Mouse (Mus musculus): Measurements from ENCODE around the gene H2-DMb1. TPM values are rescaled to one million over a fixed set of nuclear protein-coding genes. Genes with fewer than 3 reads are reported as not detected.
A peak's percentile ranks its signal among the peaks of the same experiment; 100 is the strongest.

H2-DMb1 gene
- polyA plus RNA-seq, 1 experiment from 2014 or later, result 2.1 TPM

DNA sequence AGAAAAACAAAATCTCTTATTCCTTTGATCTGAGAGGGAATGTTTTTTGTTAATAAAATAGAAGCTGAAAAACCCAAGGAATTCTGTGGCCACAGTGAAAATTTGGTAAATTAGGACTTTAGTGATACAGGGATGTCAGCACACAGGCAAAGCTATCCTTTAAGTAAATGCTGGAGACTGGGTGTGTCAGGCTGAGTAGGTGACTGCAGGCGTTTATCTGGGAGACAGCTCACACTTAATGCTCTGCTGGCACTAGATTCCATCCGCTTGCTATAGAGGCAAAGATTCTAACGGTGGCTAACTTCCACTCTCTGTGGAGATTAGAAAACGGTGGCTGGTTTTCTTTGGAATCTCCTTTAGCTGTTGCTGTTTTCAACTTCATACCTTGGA, 17.6 kb downstream of the H2-DMb1 start:
- no peak overlapping the region for H3K9ac ChIP-seq
- WGBS, result 26% methylated on average over 4 of the region's 4 CpGs
- ATAC-seq (ENCODE audit: low FRiP score), result no peak
- no peaks in the 10 kb centered on the region for H3K4me1 ChIP-seq
- no peaks in the 10 kb centered on the region for H3K9me3 ChIP-seq (replicated peaks)
- H3K4me2 ChIP-seq (replicated peaks), result no peak overlapping the region
- H3K27ac ChIP-seq, result no peak overlapping the region
- peaks cover 9% of the 10 kb centered on the region; the same call in 1 of the 2 replicates for H3K27me3 ChIP-seq
- H3K4me3 ChIP-seq, result no peak overlapping the region
- H3K36me3 ChIP-seq, result no peaks in the 10 kb centered on the region

DNA sequence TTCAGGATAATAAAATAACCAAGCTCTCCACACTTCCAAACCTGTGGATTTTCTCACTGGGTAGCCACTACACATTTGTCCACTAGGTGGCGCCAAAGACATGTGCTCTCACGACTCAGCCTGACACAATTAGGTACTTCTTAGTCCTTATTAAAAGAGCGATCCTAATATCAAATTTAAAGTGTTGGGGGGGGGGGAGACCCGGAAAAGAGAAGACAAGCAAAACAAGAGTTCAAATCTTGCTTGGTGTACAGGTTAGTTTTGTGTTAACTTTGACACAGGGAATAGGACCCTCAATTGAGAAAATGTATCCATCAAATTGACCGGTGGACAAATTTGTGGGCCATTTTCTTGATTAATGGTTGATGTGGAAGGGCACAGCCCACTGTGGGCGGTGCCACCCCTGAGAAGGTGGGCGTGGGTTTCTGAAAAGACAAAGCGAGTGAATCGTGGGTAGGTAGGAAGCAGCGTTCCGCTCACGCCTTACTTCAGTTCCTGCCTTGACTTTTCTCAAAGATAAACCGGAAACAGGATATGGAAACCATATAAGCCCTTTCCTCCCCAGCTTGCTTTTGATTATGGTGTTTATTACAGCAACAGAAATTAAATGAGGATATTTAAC, 18.1 kb downstream of the H2-DMb1 start:
- H3K9ac ChIP-seq, result no peak overlapping the region
- peaks cover 9% of the 10 kb centered on the region; the same call in 1 of the 2 replicates for H3K27me3 ChIP-seq
- H3K4me2 ChIP-seq (replicated peaks), result no peak overlapping the region
- WGBS, result 44% methylated on average over 13 of the region's 13 CpGs
- H3K36me3 ChIP-seq, result no peaks in the 10 kb centered on the region
- no peak overlapping the region for H3K4me3 ChIP-seq
- no peak overlapping the region for H3K27ac ChIP-seq
- no peaks in the 10 kb centered on the region for H3K4me1 ChIP-seq
- H3K9me3 ChIP-seq (replicated peaks), result no peaks in the 10 kb centered on the region
- ATAC-seq (ENCODE audit: low FRiP score), result no peak

DNA sequence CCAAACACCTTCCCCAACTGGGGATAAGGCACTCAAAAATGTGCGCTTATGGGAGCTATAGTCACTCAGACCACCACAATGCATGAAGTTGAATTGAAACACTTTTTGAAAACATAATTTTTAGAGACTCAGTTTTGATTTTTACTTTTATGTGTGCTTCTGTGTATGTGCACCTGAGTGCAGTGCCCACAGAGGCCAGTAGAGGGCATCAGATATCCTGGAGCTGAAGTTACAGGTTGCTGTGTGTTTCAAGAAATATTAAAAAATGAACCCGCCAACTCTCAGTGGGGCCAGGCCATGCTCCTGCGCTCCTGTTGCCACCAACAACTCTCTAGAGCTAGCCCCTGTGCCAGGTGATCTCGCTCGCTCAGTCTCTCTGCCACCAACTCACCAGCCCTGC, 19.7 kb downstream of the H2-DMb1 start:
- no peak overlapping the region for H3K27ac ChIP-seq
- ATAC-seq (ENCODE audit: low FRiP score), result no peak
- 93% methylated on average over 5 of the region's 5 CpGs for WGBS
- no peak overlapping the region for H3K4me3 ChIP-seq
- no peak overlapping the region for H3K4me2 ChIP-seq (replicated peaks)
- no peaks in the 10 kb centered on the region for H3K36me3 ChIP-seq
- H3K4me1 ChIP-seq, result no peaks in the 10 kb centered on the region
- peaks cover 9% of the 10 kb centered on the region; the same call in 1 of the 2 replicates for H3K27me3 ChIP-seq
- H3K9me3 ChIP-seq (replicated peaks), result no peaks in the 10 kb centered on the region
- no peak overlapping the region for H3K9ac ChIP-seq

- H3K27ac ChIP-seq, result no peak overlapping the region
- no peak overlapping the region for H3K4me2 ChIP-seq (replicated peaks)
- no peaks in the 10 kb centered on the region for H3K36me3 ChIP-seq
- H3K4me3 ChIP-seq, result no peak overlapping the region
- no peaks in the 10 kb centered on the region for H3K4me1 ChIP-seq
- 68% methylated on average over 1 of the region's 1 CpGs for WGBS
- no peak for ATAC-seq (ENCODE audit: low FRiP score)
- peaks cover 6% of the 10 kb centered on the region; the same call in 1 of the 2 replicates for H3K27me3 ChIP-seq
- H3K9ac ChIP-seq, result no peak overlapping the region
- no peaks in the 10 kb centered on the region for H3K9me3 ChIP-seq (replicated peaks)
Observed at GRCm38 (mm10) chr17:34174075-34174474, 21.2 kb downstream of the H2-DMb1 start.

- 64% methylated on average over 4 of the region's 4 CpGs for WGBS
- Histone ChIP-seq H3K27me3 (peaks cover 4% of the 10 kb centered on the region; the same call in 1 of the 2 replicates), H3K4me2 (replicated peaks) (no peak overlapping the region), H3K4me1 (no peaks in the 10 kb centered on the region), H3K4me3 (no peak overlapping the region), H3K9me3 (replicated peaks) (no peaks in the 10 kb centered on the region), H3K36me3 (no peaks in the 10 kb centered on the region), H3K9ac (no peak overlapping the region), H3K27ac (no peak overlapping the region)
- no peak for ATAC-seq (ENCODE audit: low FRiP score)
Observed at GRCm38 (mm10) chr17:34177179-34177578, 24.3 kb downstream of the H2-DMb1 start.

- no peak overlapping the region for H3K27ac ChIP-seq
- no peak overlapping the region for H3K4me2 ChIP-seq (replicated peaks)
- no peak overlapping the region for H3K9ac ChIP-seq
- 71% methylated on average over 6 of the region's 6 CpGs for WGBS
- H3K4me3 ChIP-seq, result no peak overlapping the region
- peaks cover 14% of the 10 kb centered on the region for H3K27me3 ChIP-seq
- H3K9me3 ChIP-seq (replicated peaks), result no peaks in the 10 kb centered on the region
- ATAC-seq (ENCODE audit: low FRiP score), result no peak
- no peaks in the 10 kb centered on the region for H3K4me1 ChIP-seq
- H3K36me3 ChIP-seq, result no peaks in the 10 kb centered on the region
Observed at GRCm38 (mm10) chr17:34179019-34179418, 26.1 kb downstream of the H2-DMb1 start.

DNA sequence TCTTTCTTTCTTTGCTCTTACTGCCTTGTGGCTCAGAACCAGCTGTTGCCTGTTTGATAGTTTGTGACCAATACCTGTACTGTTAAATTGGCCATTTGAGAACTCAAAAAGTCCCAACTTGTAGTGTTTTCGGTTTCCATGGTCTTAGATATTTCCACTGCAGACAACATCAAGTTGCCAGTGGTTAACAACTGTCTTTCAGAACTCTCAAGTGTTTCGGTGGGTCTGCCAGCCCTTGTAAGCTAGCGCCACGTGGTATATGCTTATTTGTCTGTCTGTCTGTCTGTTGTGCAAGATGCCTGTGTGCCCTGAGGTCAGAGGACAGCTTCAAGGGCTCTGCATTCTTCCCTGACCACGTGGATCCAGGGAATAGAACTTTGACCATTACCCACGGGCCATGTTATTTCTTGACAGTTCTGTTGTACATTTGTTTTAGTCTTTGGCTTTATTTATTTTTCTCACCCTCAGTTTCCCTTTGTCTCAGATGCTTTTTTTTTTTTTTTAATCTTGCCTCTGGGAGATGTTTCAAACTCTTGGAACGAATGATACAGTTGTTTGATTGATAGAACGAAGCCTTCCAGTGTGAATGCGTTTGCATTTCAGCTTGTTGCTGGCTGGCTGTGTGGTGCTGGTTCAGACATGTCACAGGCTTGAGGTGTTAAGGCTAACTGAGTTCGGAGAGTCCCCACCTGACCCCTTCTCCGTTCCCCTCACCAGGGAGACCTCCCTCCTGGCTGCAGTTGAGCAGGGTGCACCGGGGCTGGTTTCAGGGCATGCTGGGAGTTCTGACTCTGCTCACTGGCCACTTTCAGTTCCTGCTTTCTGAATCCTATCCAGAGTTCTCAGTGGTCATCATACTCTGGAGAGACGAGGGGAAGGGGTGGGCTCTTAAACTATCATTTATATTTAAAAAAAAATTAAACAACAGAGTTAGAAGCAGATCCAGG, 27.3 kb downstream of the H2-DMb1 start:
- no peak overlapping the region for H3K4me2 ChIP-seq (replicated peaks)
- 77% methylated on average over 13 of the region's 13 CpGs for WGBS
- no peak for ATAC-seq (ENCODE audit: low FRiP score)

DNA sequence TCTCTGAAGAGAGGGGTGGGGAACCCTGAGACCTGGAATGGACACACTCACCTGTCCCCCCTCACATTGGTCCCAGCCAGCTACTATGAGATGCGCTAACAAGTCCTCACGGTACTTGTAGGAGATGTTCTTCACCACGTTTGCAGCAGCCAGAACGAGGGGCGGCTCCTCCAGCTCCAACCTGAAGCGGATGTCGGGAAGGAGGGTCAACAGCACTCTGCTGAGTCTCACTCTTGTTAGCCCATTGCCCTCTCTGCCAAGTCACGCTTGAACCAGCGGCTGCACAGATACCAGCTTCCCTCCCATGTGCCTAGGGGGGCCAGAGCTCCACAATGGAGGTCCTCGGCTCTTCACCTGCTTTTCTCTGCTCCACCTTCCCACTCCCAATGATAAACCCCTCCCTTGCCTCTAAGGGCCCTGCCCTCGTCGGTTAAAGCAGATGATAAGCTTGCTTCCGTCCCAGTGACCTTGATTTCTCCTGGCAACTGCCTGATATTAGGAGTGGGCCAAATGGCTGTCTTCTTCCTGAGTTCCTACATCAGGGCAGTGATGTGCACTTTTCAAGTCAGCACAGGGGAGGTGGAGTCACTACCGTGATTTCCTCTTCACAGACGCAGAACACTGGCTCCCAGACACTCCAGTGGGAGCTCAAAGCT, 30.8 kb downstream of the H2-DMb1 start:
- H3K4me3 ChIP-seq, result no peak overlapping the region
- peaks cover 52% of the 10 kb centered on the region for H3K27me3 ChIP-seq
- H3K4me2 ChIP-seq (replicated peaks), result no peak overlapping the region
- H3K4me1 ChIP-seq, result peaks cover 17% of the 10 kb centered on the region
- no peak overlapping the region for H3K27ac ChIP-seq
- 84% methylated on average over 15 of the region's 15 CpGs for WGBS
- H3K9ac ChIP-seq, result no peak overlapping the region
- H3K9me3 ChIP-seq (replicated peaks), result no peaks in the 10 kb centered on the region
- no peaks in the 10 kb centered on the region for H3K36me3 ChIP-seq
- no peak for ATAC-seq (ENCODE audit: low FRiP score)

More for the DNA sequence above, 27.3 kb downstream of the H2-DMb1 start:
- no peaks in the 10 kb centered on the region for H3K9me3 ChIP-seq (replicated peaks)
- no peaks in the 10 kb centered on the region for H3K4me1 ChIP-seq
- H3K27me3 ChIP-seq, result peaks cover 20% of the 10 kb centered on the region
- H3K36me3 ChIP-seq, result no peaks in the 10 kb centered on the region
- no peak overlapping the region for H3K4me3 ChIP-seq
- no peak overlapping the region for H3K27ac ChIP-seq
- H3K9ac ChIP-seq, result no peak overlapping the region

DNA sequence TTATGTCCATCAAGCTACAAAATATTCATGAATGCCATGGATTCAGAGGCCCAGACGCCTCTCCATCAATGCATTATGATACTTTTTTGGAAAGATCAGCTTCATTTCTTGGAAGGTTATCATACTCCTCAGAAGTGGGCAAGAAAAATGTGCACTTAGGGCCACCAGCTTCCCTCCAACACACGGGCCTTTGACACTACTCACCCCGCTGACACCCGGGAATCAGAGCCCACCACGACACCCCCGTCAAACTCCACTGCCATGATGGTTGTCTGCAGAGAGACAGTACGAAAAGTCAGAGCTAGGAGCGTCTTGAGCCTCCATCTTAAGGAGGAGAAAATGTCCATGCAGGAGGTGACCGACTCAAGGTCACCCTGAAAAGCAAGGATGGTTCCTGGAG, 32.7 kb downstream of the H2-DMb1 start:
- no peaks in the 10 kb centered on the region for H3K9me3 ChIP-seq (replicated peaks)
- no peak overlapping the region for H3K4me3 ChIP-seq
- peaks cover 17% of the 10 kb centered on the region for H3K4me1 ChIP-seq
- H3K27me3 ChIP-seq, result peaks cover 71% of the 10 kb centered on the region
- H3K9ac ChIP-seq, result no peak overlapping the region
- H3K27ac ChIP-seq, result no peak overlapping the region
- ATAC-seq (ENCODE audit: low FRiP score), result no peak
- H3K36me3 ChIP-seq, result no peaks in the 10 kb centered on the region
- WGBS, result 85% methylated on average over 9 of the region's 9 CpGs
- no peak overlapping the region for H3K4me2 ChIP-seq (replicated peaks)

GRCm38 (mm10) chr17:34186885-34187260, 34.0 kb downstream of the H2-DMb1 start:
- Histone ChIP-seq H3K4me2 (replicated peaks) (peak overlapping the region; percentile 84), H3K9me3 (replicated peaks) (no peaks in the 10 kb centered on the region), H3K36me3 (no peaks in the 10 kb centered on the region), H3K27ac (no peak overlapping the region), H3K4me1 (peaks cover 17% of the 10 kb centered on the region), H3K27me3 (peaks cover 84% of the 10 kb centered on the region), H3K9ac (peak overlapping the region; percentile 47), H3K4me3 (peak overlapping the region; percentile 39)
- WGBS, result 2% methylated on average over 14 of the region's 14 CpGs
- ATAC-seq (ENCODE audit: low FRiP score), result 0 out of 2 replicates have a peak, but pooled peaks have one; percentile 29

DNA sequence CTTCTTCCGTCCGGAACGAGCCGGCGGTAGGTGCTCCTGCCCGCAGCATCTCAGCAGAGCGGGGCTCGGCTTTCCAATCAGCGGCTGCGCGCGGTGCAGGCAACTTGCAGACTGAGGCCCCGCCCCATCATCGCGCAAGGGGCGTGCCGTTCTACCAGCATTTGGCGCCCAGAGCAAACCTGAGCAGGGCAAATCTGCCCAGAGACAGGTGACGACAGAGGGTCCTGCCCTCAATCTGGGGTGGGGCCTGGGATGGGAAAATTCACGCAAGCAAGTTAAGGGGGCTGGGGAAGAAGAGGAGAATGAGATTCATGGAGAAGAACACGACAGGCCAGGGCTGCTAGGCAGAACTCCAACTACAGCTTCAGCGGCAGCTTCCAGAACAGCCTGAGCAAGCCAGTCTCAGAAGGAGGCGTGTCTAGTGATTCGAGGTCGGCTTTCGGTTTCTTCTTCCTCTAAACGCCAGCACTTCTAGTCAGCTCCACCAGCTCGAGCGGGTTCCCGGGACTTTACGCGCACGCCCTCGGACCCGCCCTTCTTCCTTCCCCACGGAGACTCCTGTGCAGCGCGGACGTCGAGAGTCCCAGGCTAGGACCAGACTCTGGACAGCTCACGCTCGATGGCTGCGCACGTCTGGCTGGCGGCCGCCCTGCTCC, 34.5 kb downstream of the H2-DMb1 start, which contains the start of the genes Tap1 and Psmb9:
TSS of gene Tap1 (plus strand) at position 293 of the 656 bp plus-strand sequence.
TSS of gene Psmb9 (minus strand) at position 504 of the 656 bp plus-strand sequence.
- Histone ChIP-seq H3K36me3 (no peaks in the 10 kb centered on the region), H3K27me3 (peaks cover 89% of the 10 kb centered on the region)
- peak; percentile 90 for ATAC-seq (ENCODE audit: low FRiP score)

More for the DNA sequence above, 34.5 kb downstream of the H2-DMb1 start, which contains the start of the genes Tap1 and Psmb9:
- Histone ChIP-seq H3K9ac (peak within 1 kb of the TSS; percentile 47), H3K4me1 (peaks cover 17% of the 10 kb centered on the region), H3K27ac (no peak within 1 kb of the TSS), H3K9me3 (replicated peaks) (no peaks in the 10 kb centered on the region), H3K4me3 (peak within 1 kb of the TSS; percentile 39), H3K4me2 (replicated peaks) (peak within 1 kb of the TSS; percentile 84)
- WGBS, result under 1% methylated on average over 46 of the region's 46 CpGs
